Mouse (Mus musculus) forebrain, embryonic 16.5 days (tissue): ENCODE data around the gene Ralgapa2. TPM values are rescaled to one million over a fixed set of nuclear protein-coding genes. Genes with fewer than 3 reads are reported as not detected.

ENCODE experiments used
- ATAC-seq: fragments of 200-750 bp; cut with Nextera tagmentation; 2 replicates; pipeline ENCODE4 v1.8.0; 2017; ENCODE audit warnings: mild to moderate bottlenecking, moderate library complexity
- H3K27ac ChIP-seq: fragments of 300-500 bp; sonication (generic); 2 replicates; pipeline ENCODE4 v1.5.1; 2014; ENCODE audit warnings: low read length, control low read depth
- H3K27me3 ChIP-seq: fragments of 300-500 bp; sonication (generic); replicated peaks from 2 replicates; pipeline ENCODE4 v1.6.1; 2014; ENCODE audit warnings: low read length; ENCODE audit not compliant: control insufficient read depth, insufficient read depth
- H3K36me3 ChIP-seq: fragments of 300-500 bp; sonication (generic); 2 replicates; pipeline ENCODE4 v1.6.1; 2014; ENCODE audit not compliant: control insufficient read depth, insufficient read depth
- H3K4me1 ChIP-seq: fragments of 300-500 bp; sonication (generic); replicated peaks from 2 replicates; pipeline ENCODE4 v1.6.1; 2014; ENCODE audit warnings: low read length; ENCODE audit not compliant: control insufficient read depth, insufficient read depth
- H3K4me2 ChIP-seq: fragments of 300-500 bp; sonication (generic); 2 replicates; pipeline ENCODE4 v1.6.1; 2014; ENCODE audit warnings: mild to moderate bottlenecking, low read length, control low read depth
- H3K4me3 ChIP-seq: fragments of 300-500 bp; sonication (generic); replicated peaks from 2 replicates; pipeline ENCODE4 v1.5.1; 2014; ENCODE audit warnings: mild to moderate bottlenecking, low read length, control low read depth
- H3K9ac ChIP-seq: fragments of 300-500 bp; sonication (generic); replicated peaks from 2 replicates; pipeline ENCODE4 v1.6.1; 2014; ENCODE audit warnings: low read depth, low read length, control low read depth
- H3K9me3 ChIP-seq: fragments of 300-500 bp; sonication (generic); 2 replicates; pipeline ENCODE4 v1.6.1; 2016; ENCODE audit warnings: low read length; ENCODE audit not compliant: control insufficient read depth
- WGBS: fragments of 180-500 bp; shearing (Covaris S2); extraction: QIAGEN DNeasy Blood & Tissue Kit; methylation state at CpG from one replicate; pipeline ENCODE4 v1.1.7; 2014; 5-methylcytosine and 5-hydroxymethylcytosine counted together
- polyA plus RNA-seq: library from polyadenylated mRNA; unstranded; fragments of >200 nt; fragmentation: Nextera tagmentation; extraction: Ambion mirVana; gene quantifications from 2 replicates; pipeline ENCODE4 v1.2.1, GENCODE M21; 2015

The Ralgapa2 gene
- polyA plus RNA-seq, 1 experiment from 2014 or later: 14.0 TPM

- Histone ChIP-seq H3K27me3 (no peaks in the 10 kb centered on the region), H3K36me3 (no peaks in the 10 kb centered on the region), H3K9me3 (no peaks in the 10 kb centered on the region), H3K4me3 (no peak overlapping the region), H3K27ac (peak overlapping the region; percentile 9; the same call in 1 of the 2 replicates), H3K4me1 (peaks cover 24% of the 10 kb centered on the region), H3K9ac (no peak overlapping the region), H3K4me2 (no peak overlapping the region)
- WGBS: 60% methylated on average over 9 of the region's 9 CpGs
- ATAC-seq: no peak
Measured at GRCm38 (mm10) chr2:146293538-146293937, 218.6 kb downstream of the Ralgapa2 start.

DNA sequence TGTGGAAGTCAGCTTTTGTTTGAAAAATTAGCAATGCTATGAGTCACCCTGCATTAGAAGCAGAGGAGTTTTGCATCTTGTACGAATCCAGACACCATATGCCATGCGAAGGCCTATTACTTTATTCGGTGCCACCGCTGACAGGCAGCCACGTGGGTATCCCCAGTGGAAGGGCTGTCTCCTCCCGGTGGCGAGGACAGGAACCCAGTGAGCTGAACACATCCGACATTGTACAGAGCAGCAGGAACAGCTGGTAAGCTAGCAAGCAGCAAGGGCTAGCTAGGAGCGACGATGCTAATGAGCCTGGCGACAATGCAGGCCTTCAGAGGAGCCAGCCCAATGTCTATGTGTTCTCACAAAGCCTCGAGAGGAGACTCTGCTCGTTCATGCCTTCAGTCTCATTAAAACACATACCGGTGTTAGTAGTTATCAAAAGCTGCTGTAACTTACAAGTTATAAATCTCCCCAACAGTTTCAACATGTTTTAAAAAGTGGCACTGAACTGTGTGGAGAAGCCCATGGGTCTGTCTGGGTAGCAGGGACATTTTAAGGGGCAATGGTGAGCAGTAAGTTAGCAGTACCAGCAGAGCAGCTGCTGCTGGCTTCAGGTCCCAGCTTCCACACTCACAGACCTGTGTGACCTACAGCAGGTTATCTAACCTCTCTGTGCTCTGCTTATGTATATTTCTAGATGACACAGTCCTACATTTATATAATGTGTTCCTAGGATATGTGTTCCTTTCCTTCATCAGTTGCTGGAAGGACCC lies 221.1 kb downstream of the Ralgapa2 start:
- no peak overlapping the region for H3K9ac ChIP-seq
- H3K36me3 ChIP-seq: no peaks in the 10 kb centered on the region
- ATAC-seq: peak; percentile 95
- peaks cover 24% of the 10 kb centered on the region for H3K4me1 ChIP-seq
- no peak overlapping the region for H3K4me2 ChIP-seq
- H3K4me3 ChIP-seq: no peak overlapping the region
- peak overlapping the region; percentile 80 for H3K27ac ChIP-seq
- H3K9me3 ChIP-seq: no peaks in the 10 kb centered on the region
- H3K27me3 ChIP-seq: no peaks in the 10 kb centered on the region
- 4% methylated on average over 14 of the region's 14 CpGs for WGBS

- Histone ChIP-seq H3K4me2 (no peak overlapping the region), H3K4me3 (no peak overlapping the region), H3K36me3 (no peaks in the 10 kb centered on the region), H3K9me3 (no peaks in the 10 kb centered on the region), H3K27me3 (no peaks in the 10 kb centered on the region), H3K27ac (peak overlapping the region; percentile 80), H3K4me1 (peaks cover 24% of the 10 kb centered on the region), H3K9ac (0 out of 2 replicates have a peak overlapping the region, but pooled peaks have one; percentile 1)
- WGBS: 59% methylated on average over 6 of the region's 6 CpGs
- ATAC-seq: peak; percentile 43
Measured at GRCm38 (mm10) chr2:146290366-146290765, 221.8 kb downstream of the Ralgapa2 start.

- H3K4me2 ChIP-seq: no peak overlapping the region
- H3K27ac ChIP-seq: peak overlapping the region; percentile 26; the same call in 1 of the 2 replicates
- H3K27me3 ChIP-seq: no peaks in the 10 kb centered on the region
- H3K36me3 ChIP-seq: no peaks in the 10 kb centered on the region
- no peaks in the 10 kb centered on the region for H3K9me3 ChIP-seq
- 53% methylated on average over 4 of the region's 4 CpGs for WGBS
- H3K4me1 ChIP-seq: peaks cover 24% of the 10 kb centered on the region
- H3K4me3 ChIP-seq: no peak overlapping the region
- H3K9ac ChIP-seq: no peak overlapping the region
- ATAC-seq: no peak
Measured at GRCm38 (mm10) chr2:146289394-146289793, 222.8 kb downstream of the Ralgapa2 start.

GRCm38 (mm10) chr2:146288326-146288725 lies 223.8 kb downstream of the Ralgapa2 start:
- no peaks in the 10 kb centered on the region for H3K9me3 ChIP-seq
- H3K4me3 ChIP-seq: no peak overlapping the region
- no peaks in the 10 kb centered on the region for H3K36me3 ChIP-seq
- ATAC-seq: no peak
- no peak overlapping the region for H3K27ac ChIP-seq
- no peak overlapping the region for H3K4me2 ChIP-seq
- H3K9ac ChIP-seq: no peak overlapping the region
- peaks cover 23% of the 10 kb centered on the region for H3K4me1 ChIP-seq
- 74% methylated on average over 1 of the region's 1 CpGs for WGBS
- H3K27me3 ChIP-seq: no peaks in the 10 kb centered on the region

DNA sequence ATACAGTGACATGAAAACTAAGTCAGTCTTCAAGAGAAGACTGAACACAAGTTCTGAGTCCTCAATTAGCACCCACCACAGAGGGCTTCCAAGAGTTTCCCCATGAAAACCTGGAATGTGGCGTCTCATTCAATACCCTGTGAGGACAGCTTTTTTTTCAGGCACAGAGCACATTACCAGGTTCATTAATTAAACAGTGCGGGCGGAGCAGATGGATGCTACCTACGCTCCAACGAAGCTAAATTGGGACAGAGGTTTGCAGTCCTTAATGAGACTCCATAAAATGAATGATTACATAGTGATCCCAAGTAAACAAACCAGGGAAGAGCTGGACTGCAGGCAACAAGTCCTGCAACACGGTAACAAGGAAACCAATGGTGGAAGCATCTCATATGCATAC lies 224.6 kb downstream of the Ralgapa2 start:
- no peak overlapping the region for H3K4me3 ChIP-seq
- 41% methylated on average over 6 of the region's 6 CpGs for WGBS
- H3K9me3 ChIP-seq: no peaks in the 10 kb centered on the region
- no peak overlapping the region for H3K4me2 ChIP-seq
- H3K36me3 ChIP-seq: no peaks in the 10 kb centered on the region
- H3K9ac ChIP-seq: no peak overlapping the region
- no peaks in the 10 kb centered on the region for H3K27me3 ChIP-seq
- peaks cover 18% of the 10 kb centered on the region for H3K4me1 ChIP-seq
- peak; percentile 42 for ATAC-seq
- H3K27ac ChIP-seq: no peak overlapping the region

DNA sequence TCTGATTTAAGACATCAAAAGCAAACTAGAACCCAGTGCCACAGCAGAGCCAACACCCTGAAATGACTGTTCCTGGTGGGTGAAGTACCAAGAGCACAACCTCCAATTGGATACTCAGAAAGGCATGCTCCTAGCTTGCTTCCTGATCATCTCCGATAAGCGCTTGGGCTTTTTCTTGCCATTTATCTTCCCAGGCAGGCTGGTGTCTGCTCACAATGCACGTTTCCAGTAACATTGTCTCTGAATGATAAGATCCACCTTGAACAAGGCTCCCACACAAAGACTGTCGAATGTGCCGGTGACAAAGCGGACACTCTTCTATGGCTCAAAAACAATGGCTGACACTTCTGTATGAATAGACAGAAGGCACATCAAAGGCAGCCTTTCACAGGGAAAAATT lies 230.8 kb downstream of the Ralgapa2 start:
- no peak for ATAC-seq
- Histone ChIP-seq H3K4me1 (peaks cover 31% of the 10 kb centered on the region), H3K27me3 (no peaks in the 10 kb centered on the region), H3K9ac (no peak overlapping the region), H3K4me3 (no peak overlapping the region), H3K36me3 (no peaks in the 10 kb centered on the region), H3K4me2 (no peak overlapping the region), H3K9me3 (no peaks in the 10 kb centered on the region), H3K27ac (peak overlapping the region; percentile 92)
- WGBS: 42% methylated on average over 6 of the region's 6 CpGs

DNA sequence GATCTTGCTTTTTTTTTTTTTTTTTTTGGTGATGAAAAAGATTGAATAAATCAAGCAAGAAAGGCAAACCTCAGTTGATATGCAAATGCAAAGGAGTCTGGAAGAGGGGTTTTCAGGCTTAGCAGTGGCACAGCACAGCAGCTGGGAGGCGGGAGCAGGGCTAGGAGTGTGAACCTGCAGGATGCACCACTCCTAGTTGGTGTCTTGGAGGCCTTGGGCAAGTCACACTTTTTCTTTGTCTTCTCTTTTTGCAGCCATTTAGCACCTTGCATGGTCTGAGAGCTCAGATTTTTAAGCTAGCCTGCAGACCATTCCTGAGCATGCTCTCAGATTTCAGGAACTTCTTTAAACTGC lies 231.2 kb downstream of the Ralgapa2 start:
- peaks cover 31% of the 10 kb centered on the region for H3K4me1 ChIP-seq
- no peaks in the 10 kb centered on the region for H3K9me3 ChIP-seq
- H3K4me2 ChIP-seq: no peak overlapping the region
- peak overlapping the region; percentile 92 for H3K27ac ChIP-seq
- no peak for ATAC-seq
- no peaks in the 10 kb centered on the region for H3K36me3 ChIP-seq
- H3K27me3 ChIP-seq: no peaks in the 10 kb centered on the region
- H3K9ac ChIP-seq: no peak overlapping the region
- no peak overlapping the region for H3K4me3 ChIP-seq
- 17% methylated on average over 1 of the region's 1 CpGs for WGBS

DNA sequence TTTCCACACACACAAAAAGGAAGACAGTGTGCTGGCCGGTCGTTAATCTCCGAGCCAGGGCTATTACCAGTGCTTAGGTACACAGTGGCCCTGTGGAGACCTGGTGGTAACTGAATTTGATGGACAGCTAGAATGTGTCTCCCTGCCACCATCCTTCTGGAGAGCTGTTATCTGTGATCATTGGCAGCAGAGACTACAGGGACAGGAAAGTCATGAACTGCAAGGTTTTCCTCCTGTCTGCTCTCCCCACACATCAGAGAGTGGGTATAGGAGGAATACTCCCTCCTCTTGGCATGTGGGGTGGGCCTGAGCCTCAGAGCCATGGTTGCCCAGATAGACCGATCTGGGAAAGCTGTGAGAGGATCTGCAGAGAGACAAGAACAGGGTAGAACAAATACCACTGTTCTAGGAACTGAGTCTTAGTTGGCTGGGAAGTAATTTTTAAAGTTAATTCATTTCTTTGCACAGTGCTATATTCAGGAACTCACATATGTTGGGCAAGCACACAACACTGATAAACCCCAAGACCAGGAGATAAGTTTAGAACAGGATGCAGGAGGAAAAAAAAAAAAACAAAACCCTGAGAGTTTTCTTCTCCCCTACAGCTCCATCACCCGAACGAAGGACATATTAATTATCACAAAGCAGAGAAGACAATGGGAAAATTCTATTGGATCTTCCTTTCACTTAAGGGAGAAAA lies 231.8 kb downstream of the Ralgapa2 start:
- Histone ChIP-seq H3K27me3 (no peaks in the 10 kb centered on the region), H3K27ac (peak overlapping the region; percentile 92), H3K4me2 (peak overlapping the region; percentile 49; the same call in 1 of the 2 replicates), H3K4me1 (peaks cover 31% of the 10 kb centered on the region), H3K9ac (peak overlapping the region; percentile 52), H3K36me3 (no peaks in the 10 kb centered on the region), H3K4me3 (no peak overlapping the region), H3K9me3 (no peaks in the 10 kb centered on the region)
- peak; percentile 57 for ATAC-seq
- WGBS: 9% methylated on average over 6 of the region's 6 CpGs
